Mouse (Mus musculus) megakaryocyte, embryonic 14.5 days (primary cell): ENCODE results near the gene Fbxl17. TPM values are rescaled to one million over a fixed set of nuclear protein-coding genes. Genes with fewer than 3 reads are reported as not detected.

Source experiments
- H3K27me3 ChIP-seq: replicated peaks from 2 replicates; pipeline ENCODE3; 2012; ENCODE audit warnings: inconsistent platforms
- H3K36me3 ChIP-seq: replicated peaks from 2 replicates; pipeline ENCODE3; 2012; ENCODE audit warnings: low read length, inconsistent platforms, mixed read lengths
- H3K4me1 ChIP-seq: 2 replicates; pipeline ENCODE4 v1.6.1; 2012; ENCODE audit warnings: inconsistent platforms
- H3K4me3 ChIP-seq: replicated peaks from 2 replicates; pipeline ENCODE3; 2012; ENCODE audit warnings: moderate library complexity, mild to moderate bottlenecking, inconsistent platforms
- H3K9me3 ChIP-seq: 2 replicates; pipeline ENCODE4 v1.6.1; 2012; ENCODE audit warnings: inconsistent platforms
- FLI1 ChIP-seq: IDR thresholded peaks from 2 replicates; pipeline ENCODE4 v1.6.1; 2012; ENCODE audit warnings: low read length, inconsistent platforms, mixed read lengths
- GATA1 ChIP-seq: IDR thresholded peaks from 3 replicates; pipeline ENCODE4 v1.6.1; 2012; ENCODE audit warnings: mixed read lengths, low read length, inconsistent platforms, borderline replicate concordance
- polyA plus RNA-seq: library from polyadenylated mRNA; stranded (reverse); fragments of >175 nt; gene quantifications from 2 replicates; pipeline ENCODE4 v1.2.3, GENCODE M21; 2012; ENCODE audit warnings: low replicate concordance; ENCODE audit not compliant: insufficient read depth

Gene Fbxl17
- polyA plus RNA-seq, 1 experiment = 9.0 TPM

GRCm38 (mm10) chr17:63070161-63070761, 429.6 kb downstream of the Fbxl17 start:
- Histone ChIP-seq H3K36me3 (peaks cover 15% of the 10 kb centered on the region), H3K9me3 (no peaks in the 10 kb centered on the region), H3K4me3 (no peak overlapping the region), H3K27me3 (no peaks in the 10 kb centered on the region), H3K4me1 (peaks cover 13% of the 10 kb centered on the region)
- no peak for TF ChIP-seq GATA1
- TF ChIP-seq FLI1 = no peak

- no peaks in the 10 kb centered on the region for H3K27me3 ChIP-seq
- no peak for TF ChIP-seq GATA1
- peaks cover 9% of the 10 kb centered on the region for H3K36me3 ChIP-seq
- H3K4me1 ChIP-seq = no peaks in the 10 kb centered on the region; the same call in none of the 2 replicates
- no peak overlapping the region for H3K4me3 ChIP-seq
- H3K9me3 ChIP-seq = peaks cover 5% of the 10 kb centered on the region; the same call in 1 of the 2 replicates
Measured at GRCm38 (mm10) chr17:63062785-63063184, 437.0 kb downstream of the Fbxl17 start.

GRCm38 (mm10) chr17:63061786-63062185, 438.0 kb downstream of the Fbxl17 start:
- Histone ChIP-seq H3K4me1 (no peaks in the 10 kb centered on the region), H3K9me3 (peaks cover 5% of the 10 kb centered on the region; the same call in 1 of the 2 replicates), H3K36me3 (peaks cover 13% of the 10 kb centered on the region), H3K4me3 (no peak overlapping the region), H3K27me3 (no peaks in the 10 kb centered on the region)
- no peak for TF ChIP-seq GATA1
- no peak for TF ChIP-seq FLI1

- Histone ChIP-seq H3K36me3 (peaks cover 13% of the 10 kb centered on the region), H3K27me3 (no peaks in the 10 kb centered on the region), H3K4me3 (no peak overlapping the region), H3K9me3 (peaks cover 5% of the 10 kb centered on the region; the same call in 1 of the 2 replicates), H3K4me1 (no peaks in the 10 kb centered on the region)
- no peak for TF ChIP-seq FLI1
- TF ChIP-seq GATA1 = no peak
Measured at GRCm38 (mm10) chr17:63060814-63061213, 439.0 kb downstream of the Fbxl17 start.

GRCm38 (mm10) chr17:63057740-63058388, 442.0 kb downstream of the Fbxl17 start:
- no peak overlapping the region for H3K4me3 ChIP-seq
- H3K36me3 ChIP-seq = peaks cover 13% of the 10 kb centered on the region
- H3K4me1 ChIP-seq = no peaks in the 10 kb centered on the region
- TF ChIP-seq FLI1 (no peak), GATA1 (no peak)
- H3K9me3 ChIP-seq = no peaks in the 10 kb centered on the region
- H3K27me3 ChIP-seq = no peaks in the 10 kb centered on the region

- no peaks in the 10 kb centered on the region for H3K4me1 ChIP-seq
- no peaks in the 10 kb centered on the region for H3K27me3 ChIP-seq
- TF ChIP-seq GATA1 = no peak
- TF ChIP-seq FLI1 = no peak
- no peaks in the 10 kb centered on the region for H3K9me3 ChIP-seq
- H3K36me3 ChIP-seq = peaks cover 13% of the 10 kb centered on the region
- H3K4me3 ChIP-seq = no peak overlapping the region
Measured at GRCm38 (mm10) chr17:63056976-63057375, 442.8 kb downstream of the Fbxl17 start.

- H3K27me3 ChIP-seq = no peaks in the 10 kb centered on the region
- H3K9me3 ChIP-seq = peaks cover 4% of the 10 kb centered on the region; the same call in 1 of the 2 replicates
- no peak overlapping the region for H3K4me3 ChIP-seq
- TF ChIP-seq FLI1 (no peak), GATA1 (no peak)
- H3K4me1 ChIP-seq = no peaks in the 10 kb centered on the region
- peaks cover 9% of the 10 kb centered on the region for H3K36me3 ChIP-seq
Measured at GRCm38 (mm10) chr17:63053311-63053710, 446.5 kb downstream of the Fbxl17 start.

GRCm38 (mm10) chr17:63046401-63046800, 453.4 kb downstream of the Fbxl17 start:
- Histone ChIP-seq H3K27me3 (no peaks in the 10 kb centered on the region), H3K9me3 (peaks cover 29% of the 10 kb centered on the region), H3K4me1 (no peaks in the 10 kb centered on the region), H3K4me3 (no peak overlapping the region), H3K36me3 (no peaks in the 10 kb centered on the region)
- TF ChIP-seq GATA1 (no peak), FLI1 (no peak)

- TF ChIP-seq FLI1 (no peak), GATA1 (no peak)
- no peaks in the 10 kb centered on the region for H3K36me3 ChIP-seq
- no peak overlapping the region for H3K4me3 ChIP-seq
- H3K27me3 ChIP-seq = no peaks in the 10 kb centered on the region
- no peaks in the 10 kb centered on the region for H3K4me1 ChIP-seq
- H3K9me3 ChIP-seq = peaks cover 36% of the 10 kb centered on the region
Measured at GRCm38 (mm10) chr17:63045297-63045696, 454.5 kb downstream of the Fbxl17 start.

- H3K4me3 ChIP-seq = no peak overlapping the region
- H3K36me3 ChIP-seq = no peaks in the 10 kb centered on the region
- TF ChIP-seq FLI1 (no peak), GATA1 (no peak)
- peaks cover 55% of the 10 kb centered on the region for H3K9me3 ChIP-seq
- no peaks in the 10 kb centered on the region for H3K4me1 ChIP-seq
- no peaks in the 10 kb centered on the region for H3K27me3 ChIP-seq
Measured at GRCm38 (mm10) chr17:63043046-63043675, 456.7 kb downstream of the Fbxl17 start.
